Mouse (Mus musculus) cerebellum, adult 2 months (tissue): ENCODE data around the gene Apbb1ip.

Experiments
- CTCF ChIP-seq: fragments of 200-500 bp; IDR thresholded peaks from 2 replicates; pipeline ENCODE4 v1.5.1; 2011; ENCODE audit warnings: low read depth, mild to moderate bottlenecking, control low read depth, low read length, moderate library complexity, borderline replicate concordance; ENCODE audit not compliant: insufficient read depth
- POLR2A ChIP-seq: fragments of 200-500 bp; IDR thresholded peaks from 2 replicates; pipeline ENCODE4 v1.6.1; 2011; ENCODE audit warnings: low read length, control low read depth, borderline replicate concordance; ENCODE audit not compliant: insufficient read depth

DNA sequence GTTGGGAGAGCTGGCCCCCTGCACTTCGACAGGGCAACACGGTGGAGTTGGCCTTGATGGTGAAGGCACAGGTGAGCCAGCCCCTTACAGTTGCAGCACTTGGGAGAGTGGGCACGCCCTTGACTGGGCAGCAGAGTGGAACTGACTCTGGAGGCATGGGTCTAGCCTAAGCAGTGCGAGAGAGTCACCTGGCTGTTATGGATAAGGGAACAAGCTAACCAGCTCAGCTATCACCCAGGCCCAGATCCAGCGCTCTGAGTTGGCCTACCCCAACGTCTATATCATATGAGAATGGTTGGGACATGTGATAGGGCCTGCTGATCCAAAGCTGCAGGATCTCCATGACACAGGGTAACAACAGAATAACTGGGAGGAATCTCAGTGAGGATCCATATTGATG lies 18.3 kb upstream of the Apbb1ip start:
- no peak for TF ChIP-seq CTCF
- no peak for TF ChIP-seq POLR2A
